ENCODE assay signal across 8 mouse cellular contexts in genomic region chr5:45493191-45494092, GRCm38 (mm10). TPM values are rescaled to one million over a fixed set of nuclear protein-coding genes. Genes with fewer than 3 reads are reported as not detected.
DNase-seq lines count a peak whose midpoint lies in the region; ATAC-seq and TF ChIP-seq lines count a peak whose summit lies in the region.

Gene Lap3, plus strand, starts transcription at chr5:45493374.

- peaks cover 40% of the 10 kb centered on the region for H3K36me3 ChIP-seq in G1E (replicated peaks)
- peaks cover 5% of the 10 kb centered on the region; the same call in 1 of the 2 replicates for H3K36me3 ChIP-seq in forebrain, postnatal 0 days (ENCODE audit: insufficient read depth)
- peaks cover 23% of the 10 kb centered on the region for H3K36me3 ChIP-seq in lung, embryonic 15.5 days

- H3K27ac ChIP-seq in forebrain, postnatal 0 days (ENCODE audit: low read depth, low read length), result no peak within 1 kb of the TSS
- peak within 1 kb of the TSS; percentile 83 for H3K27ac ChIP-seq in lung, embryonic 15.5 days

- 2% methylated on average over 77 of the region's 78 CpGs for WGBS in forebrain, postnatal 0 days
- WGBS in lung, embryonic 15.5 days, result under 1% methylated on average over 78 of the region's 78 CpGs

- H3K9me3 ChIP-seq in G1E (replicated peaks), result no peaks in the 10 kb centered on the region
- no peaks in the 10 kb centered on the region for H3K9me3 ChIP-seq in forebrain, postnatal 0 days (ENCODE audit: low read length)
- no peaks in the 10 kb centered on the region for H3K9me3 ChIP-seq in lung, embryonic 15.5 days

- no peak for TF ChIP-seq CTCF in G1E (IDR thresholded peaks at IDR 0.05; ENCODE audit: low read depth, low read length)
- TF ChIP-seq CTCF in forebrain, postnatal 0 days (IDR thresholded peaks at IDR 0.05; ENCODE audit: low read depth), result peak; percentile 63

- peak within 1 kb of the TSS; percentile 82 for H3K4me3 ChIP-seq in G1E (ENCODE audit: low read depth, low read length)
- H3K4me3 ChIP-seq in forebrain, postnatal 0 days (ENCODE audit: low read depth, low read length), result peak within 1 kb of the TSS; percentile 73
- peak within 1 kb of the TSS; percentile 92 for H3K4me3 ChIP-seq in lung, embryonic 15.5 days

- peaks cover 35% of the 10 kb centered on the region for H3K4me1 ChIP-seq in G1E (ENCODE audit: insufficient read depth, low read depth, low read length)
- no peaks in the 10 kb centered on the region for H3K4me1 ChIP-seq in forebrain, postnatal 0 days (ENCODE audit: insufficient read depth)
- H3K4me1 ChIP-seq in lung, embryonic 15.5 days, result peaks cover 15% of the 10 kb centered on the region

- H3K27me3 ChIP-seq in G1E (ENCODE audit: insufficient read depth, low read length), result peaks cover 15% of the 10 kb centered on the region
- peaks cover 2% of the 10 kb centered on the region; the same call in 1 of the 2 replicates for H3K27me3 ChIP-seq in forebrain, postnatal 0 days (ENCODE audit: insufficient read depth, low read length)
- 0 out of 2 replicates have a peak, but pooled peaks cover 3% of the 10 kb centered on the region for H3K27me3 ChIP-seq in lung, embryonic 15.5 days

- DNase-seq in G1E (ENCODE audit: low spot score), result peak; percentile 95
- DNase-seq in cerebellum, adult 18-20 months, result peak; percentile 98 to 99
- DNase-seq in forebrain, postnatal 0 days, result peak; percentile 90
- DNase-seq in heart, postnatal 4 days, result peak; percentile 100
- peak; percentile 95 to 98 for DNase-seq in layer of hippocampus, adult 8-10 months (ENCODE audit: low spot score in 2 of 2)
- peak; percentile 99 for DNase-seq in ovary, adult 18-20 months (ENCODE audit: low spot score)
- peak; percentile 96 for DNase-seq in thymus, postnatal 0 days (ENCODE audit: low spot score)

- peak within 1 kb of the TSS; percentile 68 for H3K9ac ChIP-seq in forebrain, postnatal 0 days
- peak within 1 kb of the TSS; percentile 91 for H3K9ac ChIP-seq in lung, embryonic 15.5 days

- ATAC-seq in G1E (ENCODE audit: extremely low read depth, insufficient number of reproducible peaks, low FRiP score, poor library complexity, severe bottlenecking), result peak; percentile 84
- peak; percentile 95 for ATAC-seq in forebrain, postnatal 0 days
- peak; percentile 95 for ATAC-seq in lung, embryonic 15.5 days (ENCODE audit: borderline replicate concordance, extremely low read depth, low FRiP score, low TSS enrichment)

- H3K4me2 ChIP-seq in forebrain, postnatal 0 days (ENCODE audit: low read depth), result peak within 1 kb of the TSS; percentile 79
- peak within 1 kb of the TSS; percentile 76 for H3K4me2 ChIP-seq in lung, embryonic 15.5 days

RNA-seq across cellular contexts. Expression of gene Lap3, which starts in this region (rescaled TPM):
- total RNA-seq in G1E (2014; fragmentation: Nextera tagmentation) (49.6 and 60.0 TPM in 2 replicates), G1E (2017) (47.9 and 50.5 TPM in 2 replicates)
- 15.8 and 22.9 TPM in 2 replicates for polyA plus RNA-seq in G1E (2012)
- 29.9 and 30.1 TPM in 2 replicates for total RNA-seq in forebrain, postnatal 0 days (2014; rRNA removed)
- 34.2 and 35.8 TPM in 2 replicates for polyA plus RNA-seq in forebrain, postnatal 0 days (2015; fragmentation: Nextera tagmentation; extraction: Ambion mirVana)
- 10 to 100 TPM; 74.3 to 92.5 TPM for total RNA-seq in heart, postnatal 4 days (2021)
- total RNA-seq in layer of hippocampus, adult 8-10 months (2022), result 10 to 100 TPM; 62.0 to 95.0 (median 71.4) TPM
- polyA plus RNA-seq in lung, embryonic 15.5 days (2015; fragmentation: Nextera tagmentation; extraction: Ambion mirVana), result 94.9 and 100 TPM in 2 replicates
- 45.1 and 48.1 TPM in 2 replicates for polyA plus RNA-seq in thymus, postnatal 0 days (2015; fragmentation: Nextera tagmentation; extraction: Ambion mirVana)
